ENCODE assay signal across 24 mouse cellular contexts in the genomic region with DNA sequence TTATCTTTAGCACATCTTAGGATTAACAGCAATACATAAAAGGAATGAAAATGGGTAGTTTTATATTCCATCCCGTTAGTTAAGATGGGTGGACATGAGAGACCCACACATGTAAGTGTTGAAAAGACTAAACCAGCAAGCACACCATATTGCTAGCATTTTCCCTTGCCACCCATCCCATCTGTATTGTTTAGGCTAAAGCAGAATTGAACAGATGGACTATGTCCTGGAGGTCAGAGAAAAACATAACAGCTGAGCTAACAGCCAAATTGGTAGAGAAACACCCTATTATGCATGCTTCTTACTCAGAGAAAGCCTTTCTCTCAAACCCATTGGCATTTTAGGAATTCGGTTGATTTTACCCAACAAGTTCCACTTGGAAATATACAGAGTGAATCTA.
DNase-seq lines count a peak whose midpoint lies in the region; ATAC-seq and TF ChIP-seq lines count a peak whose summit lies in the region.
"Had no signal": no experiment of that assay in that cellular context is flagged by ENCODE, and none has a peak within 500 bp of the region (broad histone marks: within the 10 kb centered on the region; RNA-seq: fewer than 3 reads in every experiment).

No protein-coding gene starts in this region.

- no peak overlapping the region for H3K27ac ChIP-seq in hindbrain, postnatal 0 days
- H3K27ac ChIP-seq in hindbrain, embryonic 16.5 days (ENCODE audit: low read depth, low read length), result no peak overlapping the region
- H3K27ac ChIP-seq in forebrain, embryonic 14.5 days (ENCODE audit: low read depth, low read length), result no peak overlapping the region
- H3K27ac ChIP-seq: embryonic facial prominence, embryonic 12.5 days; heart, embryonic 13.5 days; hindbrain, embryonic 15.5 days; midbrain, embryonic 15.5 days; stomach, postnatal 0 days had no signal

- ATAC-seq in hindbrain, postnatal 0 days, result no peak
- no peak for ATAC-seq in hindbrain, embryonic 16.5 days
- peak; percentile 58; the same call in 1 of the 2 replicates for ATAC-seq in forebrain, embryonic 14.5 days
- ATAC-seq: intestine, postnatal 0 days; midbrain, embryonic 15.5 days; Patski had no signal

- no peak overlapping the region for H3K9ac ChIP-seq in hindbrain, postnatal 0 days (replicated peaks; ENCODE audit: low read length)
- no peak overlapping the region for H3K9ac ChIP-seq in hindbrain, embryonic 16.5 days (ENCODE audit: low read depth, low read length)
- H3K9ac ChIP-seq in forebrain, embryonic 14.5 days (ENCODE audit: low read length), result no peak overlapping the region
- H3K9ac ChIP-seq: embryonic facial prominence, embryonic 12.5 days; heart, embryonic 13.5 days; hindbrain, embryonic 15.5 days; midbrain, embryonic 15.5 days had no signal

- DNase-seq in hindbrain, postnatal 0 days (ENCODE audit: low spot score), result peak; percentile 21
- peak; percentile 94 for DNase-seq in brain, adult 2 months (ENCODE audit: low read depth, low spot score)
- peak; percentile 23 for DNase-seq in cerebellum, adult 11 months
- DNase-seq in forebrain, embryonic 14.5 days (ENCODE audit: low spot score), result peak; percentile 36
- no peak for DNase-seq in kidney, adult 8-10 months
- no peak for DNase-seq in urinary bladder, adult 18-20 months (ENCODE audit: low spot score in 2 of 2)
- DNase-seq in testis, postnatal 10 days (ENCODE audit: low spot score), result no peak
- DNase-seq: adrenal gland, adult 8-10 months; gastrocnemius, postnatal 14 days; heart, adult 18-20 months; kidney, postnatal 10 days; left cerebral cortex, postnatal 4 days; liver; lung, postnatal 10 days; right cerebral cortex, postnatal 4 days; thymus, postnatal 25 days had no signal

- H3K4me3 ChIP-seq in hindbrain, postnatal 0 days (ENCODE audit: low read length), result no peak overlapping the region
- no peak overlapping the region for H3K4me3 ChIP-seq in hindbrain, embryonic 16.5 days (ENCODE audit: low read length)
- H3K4me3 ChIP-seq in forebrain, embryonic 14.5 days (ENCODE audit: low read depth, low read length), result no peak overlapping the region
- H3K4me3 ChIP-seq: embryonic facial prominence, embryonic 12.5 days; heart, embryonic 13.5 days; hindbrain, embryonic 15.5 days; midbrain, embryonic 15.5 days had no signal

- TF ChIP-seq CTCF in hindbrain, postnatal 0 days (IDR thresholded peaks at IDR 0.05; ENCODE audit: low read depth), result no peak

- no peaks in the 10 kb centered on the region for H3K36me3 ChIP-seq in hindbrain, postnatal 0 days (ENCODE audit: insufficient read depth, low read length)
- H3K36me3 ChIP-seq in hindbrain, embryonic 16.5 days (ENCODE audit: control insufficient read depth, insufficient read depth, low read length), result no peaks in the 10 kb centered on the region
- no peaks in the 10 kb centered on the region for H3K36me3 ChIP-seq in forebrain, embryonic 14.5 days (ENCODE audit: control insufficient read depth, insufficient read depth, low read length)
- H3K36me3 ChIP-seq: embryonic facial prominence, embryonic 12.5 days; heart, embryonic 13.5 days; hindbrain, embryonic 15.5 days; midbrain, embryonic 15.5 days had no signal

- no peaks in the 10 kb centered on the region for H3K9me3 ChIP-seq in hindbrain, postnatal 0 days (ENCODE audit: low read length)
- H3K9me3 ChIP-seq in hindbrain, embryonic 16.5 days (ENCODE audit: control insufficient read depth, low read length), result no peaks in the 10 kb centered on the region
- H3K9me3 ChIP-seq in forebrain, embryonic 14.5 days (replicated peaks; ENCODE audit: control insufficient read depth, low read length), result no peaks in the 10 kb centered on the region
- H3K9me3 ChIP-seq: embryonic facial prominence, embryonic 12.5 days; heart, embryonic 13.5 days; hindbrain, embryonic 15.5 days; midbrain, embryonic 15.5 days had no signal

- no peaks in the 10 kb centered on the region for H3K4me1 ChIP-seq in hindbrain, postnatal 0 days (ENCODE audit: insufficient read depth, low read length)
- H3K4me1 ChIP-seq in hindbrain, embryonic 16.5 days (ENCODE audit: control insufficient read depth, insufficient read depth, low read depth, low read length), result no peaks in the 10 kb centered on the region
- no peaks in the 10 kb centered on the region for H3K4me1 ChIP-seq in forebrain, embryonic 14.5 days (ENCODE audit: control insufficient read depth, insufficient read depth, low read length)
- H3K4me1 ChIP-seq: embryonic facial prominence, embryonic 12.5 days; heart, embryonic 13.5 days; hindbrain, embryonic 15.5 days; midbrain, embryonic 15.5 days had no signal

- no peaks in the 10 kb centered on the region for H3K27me3 ChIP-seq in hindbrain, postnatal 0 days (ENCODE audit: insufficient read depth, low read length)
- H3K27me3 ChIP-seq in hindbrain, embryonic 16.5 days (replicated peaks; ENCODE audit: control insufficient read depth, insufficient read depth, low read length), result no peaks in the 10 kb centered on the region
- H3K27me3 ChIP-seq in forebrain, embryonic 14.5 days (replicated peaks; ENCODE audit: control insufficient read depth, insufficient read depth, low read length), result no peaks in the 10 kb centered on the region
- H3K27me3 ChIP-seq: embryonic facial prominence, embryonic 12.5 days; heart, embryonic 13.5 days; hindbrain, embryonic 15.5 days; midbrain, embryonic 15.5 days; Patski had no signal

- 65% methylated on average over 2 of the region's 2 CpGs for WGBS in hindbrain, postnatal 0 days
- 81% methylated on average over 2 of the region's 2 CpGs for WGBS in hindbrain, embryonic 16.5 days
- WGBS in forebrain, embryonic 14.5 days, result 74% methylated on average over 2 of the region's 2 CpGs

- no peak overlapping the region for H3K4me2 ChIP-seq in hindbrain, postnatal 0 days (ENCODE audit: low read depth, low read length)
- H3K4me2 ChIP-seq in hindbrain, embryonic 16.5 days (ENCODE audit: low read length), result no peak overlapping the region
- H3K4me2 ChIP-seq in forebrain, embryonic 14.5 days (ENCODE audit: low read length), result no peak overlapping the region
- H3K4me2 ChIP-seq: embryonic facial prominence, embryonic 12.5 days; heart, embryonic 13.5 days; hindbrain, embryonic 15.5 days; midbrain, embryonic 15.5 days had no signal

Comparison
In these comparisons a context has a peak if more than half of its experiments do, and no peak if none do; other contexts are left out.
1. DNase-seq: peak in hindbrain, postnatal 0 days (single experiment), brain, adult 2 months (single experiment), cerebellum, adult 11 months (single experiment) and forebrain, embryonic 14.5 days (single experiment); none in kidney, adult 8-10 months (0 of 2), urinary bladder, adult 18-20 months (0 of 2) and testis, postnatal 10 days (single experiment).